Mouse (Mus musculus): Measurements from ENCODE around the gene Rab34.

The Rab34 gene

DNA sequence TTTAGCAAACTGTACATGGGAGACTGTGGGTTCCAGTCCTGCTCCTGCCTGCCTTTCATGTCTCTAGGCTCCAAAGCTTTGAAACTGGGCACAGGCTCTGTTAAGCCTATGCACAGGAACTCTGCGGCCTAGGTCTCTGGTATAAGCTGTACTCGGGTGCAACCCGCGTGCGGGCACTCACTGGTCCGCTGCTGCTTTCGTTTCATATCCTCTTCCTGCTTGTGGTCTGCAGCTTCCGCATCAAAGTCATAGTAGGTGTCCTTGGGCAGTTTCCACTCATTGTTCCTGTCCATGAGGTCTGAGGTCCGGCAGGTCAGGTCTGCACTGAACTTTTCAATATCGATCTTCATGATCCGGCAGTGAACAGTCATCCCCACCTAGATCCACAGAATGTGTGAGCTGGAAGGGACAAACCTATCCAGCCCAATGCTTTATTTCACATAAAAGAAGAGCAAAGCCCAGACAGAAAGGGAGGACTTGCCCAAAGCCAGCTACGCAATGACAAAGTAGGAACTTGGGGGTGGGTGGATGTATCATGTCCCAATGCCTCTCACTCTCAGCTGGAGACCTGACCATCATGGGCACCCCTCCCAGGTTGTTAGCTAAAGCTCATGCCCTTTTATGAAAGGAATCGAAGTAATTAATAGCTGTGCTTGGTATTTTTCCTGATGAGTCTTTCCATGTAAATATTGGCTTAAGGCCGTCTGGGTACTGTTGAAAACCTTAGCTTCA is 25.0 kb downstream of the Rab34 start:
- no peak for DNase-seq (ENCODE audit: low spot score)

DNA sequence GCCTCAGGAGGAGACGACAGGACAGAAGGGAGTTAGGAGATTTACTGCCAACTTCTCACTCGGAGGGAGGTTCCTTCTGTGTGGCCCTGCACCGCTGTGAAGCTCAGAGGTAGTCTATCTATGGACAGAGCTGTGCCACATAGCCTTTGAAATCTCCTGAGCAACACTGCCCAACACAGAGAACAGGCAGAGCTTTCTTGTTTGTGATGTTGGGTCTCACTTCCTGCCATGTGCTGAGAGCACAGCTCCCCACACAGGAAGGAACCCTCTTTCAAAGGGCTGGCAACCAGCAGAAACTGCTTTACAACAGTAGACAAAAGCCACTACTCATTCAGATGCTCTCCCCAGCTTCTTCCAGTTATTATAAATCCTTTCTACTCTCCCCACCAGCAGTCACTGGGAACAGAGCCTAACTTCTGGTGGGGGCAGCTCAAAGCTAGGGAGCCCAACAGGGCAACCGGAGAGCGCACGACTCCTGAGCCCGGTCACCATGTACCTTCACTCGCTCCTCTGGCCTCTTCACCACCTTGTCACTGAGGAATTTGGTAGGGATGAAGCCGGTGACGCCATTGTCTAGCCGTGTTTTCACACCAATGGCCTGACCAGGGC is 27.6 kb downstream of the Rab34 start:
- DNase-seq (ENCODE audit: low spot score), result no peak

DNA sequence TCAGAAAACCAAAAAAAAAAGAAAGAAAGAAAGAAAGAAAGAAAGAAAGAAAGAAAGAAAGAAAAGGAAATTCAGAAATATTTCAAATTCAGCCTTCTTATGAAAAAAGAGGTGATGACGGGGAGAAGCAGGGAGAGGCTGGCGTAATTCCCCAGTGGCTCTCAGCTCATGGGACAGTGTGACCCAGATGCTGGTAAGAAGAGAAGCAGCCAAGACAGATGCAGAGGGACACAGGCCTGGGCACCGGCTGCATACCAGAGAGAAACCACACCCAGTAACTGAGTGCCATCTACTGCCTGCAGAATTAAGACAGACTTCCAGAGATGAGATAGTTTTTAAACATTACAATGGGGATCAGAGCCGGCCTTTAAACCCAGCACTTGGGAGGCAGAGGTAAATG is 35.4 kb downstream of the Rab34 start:
- no peak for DNase-seq (ENCODE audit: low spot score)

DNA sequence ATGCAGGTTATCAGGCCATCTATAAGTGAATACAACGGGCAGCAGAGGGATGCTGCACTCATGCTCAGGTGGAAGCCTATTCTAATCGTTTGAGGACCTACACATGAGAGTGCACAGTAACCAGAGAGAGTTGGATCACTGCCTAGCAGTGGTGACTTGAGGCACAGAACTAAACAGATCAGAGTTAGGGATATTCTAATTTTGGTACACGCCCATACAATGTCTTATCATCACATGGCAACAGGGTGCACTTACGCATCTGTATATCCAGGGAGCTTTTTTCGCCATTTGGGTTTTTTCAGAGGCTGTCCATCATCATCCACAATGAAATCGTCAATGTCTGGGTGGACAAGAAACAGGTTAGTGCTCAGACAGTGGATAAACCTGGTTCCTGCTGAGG is 43.3 kb downstream of the Rab34 start:
- DNase-seq (ENCODE audit: low spot score), result no peak

DNA sequence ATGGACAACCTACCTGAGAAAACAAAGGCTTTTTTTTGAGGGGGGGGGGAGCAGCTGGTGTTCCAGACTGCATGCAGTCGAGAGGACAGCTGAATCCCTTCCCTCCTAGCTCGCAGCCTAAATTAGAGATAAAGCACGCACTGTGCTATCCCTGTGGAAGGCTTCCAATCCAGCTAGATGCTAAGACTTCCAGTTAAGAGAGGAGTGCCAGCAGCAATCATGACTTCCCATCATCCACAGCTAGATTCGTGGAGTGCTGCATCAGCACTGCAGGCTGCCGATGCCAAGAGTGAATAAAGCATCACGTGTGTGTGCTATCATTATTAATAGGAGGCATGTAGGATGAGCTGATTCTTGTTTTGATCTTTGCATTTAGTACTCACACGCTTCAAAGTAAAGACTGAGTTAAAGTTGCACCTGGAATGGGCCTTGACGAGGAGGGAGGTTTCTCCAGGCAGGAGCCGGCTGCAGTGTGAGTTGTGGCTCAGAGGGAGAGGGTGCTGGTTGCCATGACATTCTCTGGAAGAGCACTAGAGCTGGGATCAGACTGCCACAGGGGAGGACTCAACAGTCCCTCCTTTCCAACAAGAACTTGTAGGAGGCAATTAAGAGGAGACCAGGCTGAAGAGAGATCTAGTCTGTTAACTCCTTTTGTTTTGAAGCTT is 52.1 kb downstream of the Rab34 start:
- DNase-seq (ENCODE audit: low spot score), result no peak

Data from ovary, postnatal 36 days (tissue).